ENCODE assay signal across 16 mouse cellular contexts in the genomic region with DNA sequence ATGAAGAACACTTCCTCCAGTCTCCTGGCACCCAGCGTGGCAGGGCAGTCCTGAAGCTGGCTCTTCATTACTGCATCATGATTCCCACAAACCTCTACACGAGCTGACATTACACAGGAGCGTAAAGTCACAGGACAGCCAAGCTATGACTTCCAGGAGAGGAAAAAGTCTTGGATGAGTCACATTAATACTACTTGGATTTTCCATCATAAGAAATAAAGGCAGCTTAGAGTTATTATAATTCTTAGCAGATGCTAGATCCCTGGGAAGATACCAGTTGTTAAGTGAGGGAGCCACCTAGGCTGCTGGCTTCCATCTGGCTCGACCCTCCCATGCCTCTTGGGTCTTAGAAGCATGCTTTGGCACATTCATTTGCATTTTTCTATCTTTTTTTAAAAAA. TPM values are rescaled to one million over a fixed set of nuclear protein-coding genes. Genes with fewer than 3 reads are reported as not detected.
A peak's percentile ranks its signal among the peaks of the same experiment; 100 is the strongest.
DNase-seq lines count a peak whose midpoint lies in the region; ATAC-seq and TF ChIP-seq lines count a peak whose summit lies in the region.
"Had no signal": no experiment of that assay in that cellular context is flagged by ENCODE, and none has a peak within 500 bp of the region (broad histone marks: within the 10 kb centered on the region; RNA-seq: fewer than 3 reads in every experiment).

No protein-coding gene starts in this region.

- H3K36me3 ChIP-seq in embryonic facial prominence, embryonic 14.5 days (ENCODE audit: control insufficient read depth, insufficient read depth, low read length) = no peaks in the 10 kb centered on the region
- H3K36me3 ChIP-seq in embryonic facial prominence, embryonic 10.5 days (replicated peaks) = no peaks in the 10 kb centered on the region
- no peaks in the 10 kb centered on the region for H3K36me3 ChIP-seq in limb, embryonic 14.5 days (ENCODE audit: control insufficient read depth, insufficient read depth, low read length)
- no peaks in the 10 kb centered on the region for H3K36me3 ChIP-seq in limb, embryonic 10.5 days
- peaks cover 29% of the 10 kb centered on the region for H3K36me3 ChIP-seq in liver, embryonic 14.5 days (replicated peaks; ENCODE audit: control insufficient read depth, insufficient read depth, low read depth)
- H3K36me3 ChIP-seq in forebrain, embryonic 16.5 days (ENCODE audit: control insufficient read depth, insufficient read depth) = no peaks in the 10 kb centered on the region

- no peak overlapping the region for H3K9ac ChIP-seq in embryonic facial prominence, embryonic 14.5 days (ENCODE audit: low read depth, low read length)
- no peak overlapping the region for H3K9ac ChIP-seq in limb, embryonic 14.5 days (ENCODE audit: low read depth, low read length, severe bottlenecking)
- H3K9ac ChIP-seq in liver, embryonic 14.5 days (replicated peaks) = peak overlapping the region; percentile 63
- H3K9ac ChIP-seq in forebrain, embryonic 16.5 days (replicated peaks; ENCODE audit: low read depth, low read length) = no peak overlapping the region

- no peaks in the 10 kb centered on the region for H3K9me3 ChIP-seq in embryonic facial prominence, embryonic 14.5 days (ENCODE audit: control insufficient read depth, low read length)
- no peaks in the 10 kb centered on the region for H3K9me3 ChIP-seq in embryonic facial prominence, embryonic 10.5 days
- no peaks in the 10 kb centered on the region for H3K9me3 ChIP-seq in limb, embryonic 14.5 days (ENCODE audit: control insufficient read depth, low read length)
- H3K9me3 ChIP-seq in limb, embryonic 10.5 days (replicated peaks) = no peaks in the 10 kb centered on the region
- H3K9me3 ChIP-seq in liver, embryonic 14.5 days (ENCODE audit: control insufficient read depth, low read length) = no peaks in the 10 kb centered on the region
- no peaks in the 10 kb centered on the region for H3K9me3 ChIP-seq in forebrain, embryonic 16.5 days (ENCODE audit: control insufficient read depth, low read length)
- H3K9me3 ChIP-seq: megakaryocyte, embryonic 14.5 days had no signal

- H3K4me3 ChIP-seq in embryonic facial prominence, embryonic 14.5 days (ENCODE audit: low read depth, low read length) = no peak overlapping the region
- H3K4me3 ChIP-seq in embryonic facial prominence, embryonic 10.5 days = no peak overlapping the region
- no peak overlapping the region for H3K4me3 ChIP-seq in limb, embryonic 14.5 days (replicated peaks; ENCODE audit: low read length)
- no peak overlapping the region for H3K4me3 ChIP-seq in limb, embryonic 10.5 days
- H3K4me3 ChIP-seq in liver, embryonic 14.5 days (ENCODE audit: insufficient read depth in 1 of 2, low read depth in 2 of 2, low read length in 2 of 2) = peak overlapping the region; percentile 28 to 81; a peak in 3 of 4 replicates
- H3K4me3 ChIP-seq in forebrain, embryonic 16.5 days (replicated peaks; ENCODE audit: low read length) = no peak overlapping the region
- H3K4me3 ChIP-seq: megakaryocyte, embryonic 14.5 days had no signal

- no peaks in the 10 kb centered on the region for H3K4me1 ChIP-seq in embryonic facial prominence, embryonic 14.5 days (ENCODE audit: control insufficient read depth, insufficient read depth, low read length)
- H3K4me1 ChIP-seq in embryonic facial prominence, embryonic 10.5 days = peaks cover 18% of the 10 kb centered on the region
- peaks cover 9% of the 10 kb centered on the region for H3K4me1 ChIP-seq in limb, embryonic 14.5 days (ENCODE audit: control insufficient read depth, insufficient read depth, low read length)
- H3K4me1 ChIP-seq in limb, embryonic 10.5 days = peaks cover 15% of the 10 kb centered on the region
- peaks cover 58 to 64% of the 10 kb centered on the region in 2 experiments for H3K4me1 ChIP-seq in liver, embryonic 14.5 days (replicated peaks; ENCODE audit: control insufficient read depth in 2 of 2, insufficient read depth in 2 of 2, low read length in 1 of 2)
- peaks cover 11% of the 10 kb centered on the region for H3K4me1 ChIP-seq in forebrain, embryonic 16.5 days (replicated peaks; ENCODE audit: control insufficient read depth, insufficient read depth, low read length)

- H3K27me3 ChIP-seq in embryonic facial prominence, embryonic 14.5 days (replicated peaks; ENCODE audit: control insufficient read depth, insufficient read depth, low read length) = peaks cover 6% of the 10 kb centered on the region; the same call in 1 of the 2 replicates
- H3K27me3 ChIP-seq in embryonic facial prominence, embryonic 10.5 days (replicated peaks; ENCODE audit: low read depth, poor library complexity, severe bottlenecking) = peaks cover 58% of the 10 kb centered on the region
- no peaks in the 10 kb centered on the region; the same call in 1 of the 2 replicates for H3K27me3 ChIP-seq in limb, embryonic 14.5 days (ENCODE audit: control insufficient read depth, insufficient read depth, low read length)
- H3K27me3 ChIP-seq in limb, embryonic 10.5 days (ENCODE audit: low read depth, poor library complexity, severe bottlenecking) = peaks cover 26% of the 10 kb centered on the region
- no peaks in the 10 kb centered on the region; the same call in 1 of the 2 replicates for H3K27me3 ChIP-seq in liver, embryonic 14.5 days (ENCODE audit: control insufficient read depth, insufficient read depth, low read length)
- H3K27me3 ChIP-seq in forebrain, embryonic 16.5 days (replicated peaks; ENCODE audit: control insufficient read depth, insufficient read depth, low read length) = no peaks in the 10 kb centered on the region; the same call in 1 of the 2 replicates

- ATAC-seq in embryonic facial prominence, embryonic 14.5 days (ENCODE audit: low read depth) = no peak
- no peak for ATAC-seq in limb, embryonic 14.5 days (ENCODE audit: low FRiP score, low read depth)
- no peak for ATAC-seq in liver, embryonic 14.5 days (ENCODE audit: insufficient read depth)
- no peak for ATAC-seq in forebrain, embryonic 16.5 days
- ATAC-seq: hindbrain, postnatal 0 days; midbrain, embryonic 16.5 days had no signal

- TF ChIP-seq EP300 in liver, embryonic 14.5 days (IDR thresholded peaks at IDR 0.05; ENCODE audit: low read depth) = no peak

- H3K27ac ChIP-seq in embryonic facial prominence, embryonic 14.5 days (replicated peaks; ENCODE audit: low read depth, low read length) = no peak overlapping the region
- H3K27ac ChIP-seq in embryonic facial prominence, embryonic 10.5 days (replicated peaks) = no peak overlapping the region
- no peak overlapping the region for H3K27ac ChIP-seq in limb, embryonic 14.5 days (replicated peaks; ENCODE audit: low read depth, low read length)
- H3K27ac ChIP-seq in limb, embryonic 10.5 days = no peak overlapping the region
- H3K27ac ChIP-seq in liver, embryonic 14.5 days = peak overlapping the region; percentile 54
- no peak overlapping the region for H3K27ac ChIP-seq in forebrain, embryonic 16.5 days (ENCODE audit: low read length)
- H3K27ac ChIP-seq: hindbrain, postnatal 0 days had no signal

- H3K4me2 ChIP-seq in embryonic facial prominence, embryonic 14.5 days (ENCODE audit: low read depth, low read length) = no peak overlapping the region
- H3K4me2 ChIP-seq in limb, embryonic 14.5 days (replicated peaks; ENCODE audit: low read depth, low read length, severe bottlenecking) = no peak overlapping the region
- H3K4me2 ChIP-seq in liver, embryonic 14.5 days (ENCODE audit: low read depth) = peak overlapping the region; percentile 81
- H3K4me2 ChIP-seq in forebrain, embryonic 16.5 days (ENCODE audit: low read length) = no peak overlapping the region

- WGBS in embryonic facial prominence, embryonic 14.5 days = 52% methylated on average over 4 of the region's 4 CpGs
- 75% methylated on average over 4 of the region's 4 CpGs for WGBS in embryonic facial prominence, embryonic 10.5 days
- 62% methylated on average over 4 of the region's 4 CpGs for WGBS in limb, embryonic 14.5 days
- WGBS in limb, embryonic 10.5 days = 76% methylated on average over 4 of the region's 4 CpGs
- WGBS in liver, embryonic 14.5 days (ENCODE audit: insufficient replicate concordance) = 81% methylated on average over 4 of the region's 4 CpGs
- 72% methylated on average over 4 of the region's 4 CpGs for WGBS in forebrain, embryonic 16.5 days

- no peak for TF ChIP-seq POLR2A in limb, embryonic 14.5 days (IDR thresholded peaks at IDR 0.05; ENCODE audit: borderline replicate concordance, extremely low read depth, insufficient read depth, insufficient read length)

- no peak for TF ChIP-seq CTCF in liver, embryonic 14.5 days (IDR thresholded peaks at IDR 0.05; ENCODE audit: low read depth)

- peak; percentile 27 for DNase-seq in embryonic facial prominence, embryonic 14.5 days (ENCODE audit: low spot score)
- DNase-seq in embryonic facial prominence, embryonic 10.5 days (ENCODE audit: low spot score) = no peak
- DNase-seq in limb, embryonic 14.5 days (ENCODE audit: low spot score) = peak; percentile 4
- DNase-seq in limb, embryonic 10.5 days (ENCODE audit: low spot score) = no peak
- no peak for DNase-seq in liver, embryonic 14.5 days (ENCODE audit: low read depth in 3 of 3, low spot score in 3 of 3)
- DNase-seq in ovary, adult 18-20 months (ENCODE audit: low spot score) = no peak
- no peak for DNase-seq in layer of hippocampus, postnatal 10 days (ENCODE audit: low spot score in 2 of 2)
- DNase-seq: cerebellum, adult 9-11 months; heart, postnatal 36 days; kidney, postnatal 4 days; lung, postnatal 14 days; thymus, postnatal 14 days had no signal

RNA-seq across cellular contexts. Expression of gene Mgst3, which starts 3.3 kb away (rescaled TPM):
- 74.7 and 86.9 TPM in 2 replicates for polyA plus RNA-seq in embryonic facial prominence, embryonic 14.5 days (2014; fragmentation: Nextera tagmentation; extraction: Ambion mirVana)
- 52.1 and 53.1 TPM in 2 replicates for polyA plus RNA-seq in embryonic facial prominence, embryonic 10.5 days (2016; fragmentation: Nextera tagmentation; extraction: Ambion mirVana)
- polyA plus RNA-seq in limb, embryonic 14.5 days (2012; rRNA removed) = 45.7 and 52.0 TPM in 2 replicates
- 58.3 and 59.6 TPM in 2 replicates for polyA plus RNA-seq in limb, embryonic 14.5 days (2014; fragmentation: Nextera tagmentation; extraction: Ambion mirVana)
- polyA plus RNA-seq in limb, embryonic 10.5 days (2016; fragmentation: Nextera tagmentation; extraction: Ambion mirVana) = 45.7 and 47.6 TPM in 2 replicates
- 330 and 468 TPM in 2 replicates for polyA plus RNA-seq in liver, embryonic 14.5 days (2012; rRNA removed)
- polyA plus RNA-seq in liver, embryonic 14.5 days (2014; fragmentation: Nextera tagmentation; extraction: Ambion mirVana) = 596 and 611 TPM in 2 replicates
- polyA plus RNA-seq in forebrain, embryonic 16.5 days (2015; fragmentation: Nextera tagmentation; extraction: Ambion mirVana) = 93.1 and 109 TPM in 2 replicates
- total RNA-seq in layer of hippocampus, postnatal 10 days (2021) = 100 to 1,000 TPM; 127 to 141 TPM

RNA-seq across cellular contexts. Expression of gene Aldh9a1, which starts 40.6 kb away (rescaled TPM):
- polyA plus RNA-seq in embryonic facial prominence, embryonic 14.5 days (2014; fragmentation: Nextera tagmentation; extraction: Ambion mirVana) = 40.7 and 48.6 TPM in 2 replicates
- 53.7 and 56.9 TPM in 2 replicates for polyA plus RNA-seq in embryonic facial prominence, embryonic 10.5 days (2016; fragmentation: Nextera tagmentation; extraction: Ambion mirVana)
- 28.3 and 32.7 TPM in 2 replicates for polyA plus RNA-seq in limb, embryonic 14.5 days (2012; rRNA removed)
- 46.7 and 57.4 TPM in 2 replicates for polyA plus RNA-seq in limb, embryonic 14.5 days (2014; fragmentation: Nextera tagmentation; extraction: Ambion mirVana)
- 41.2 and 43.5 TPM in 2 replicates for polyA plus RNA-seq in limb, embryonic 10.5 days (2016; fragmentation: Nextera tagmentation; extraction: Ambion mirVana)
- polyA plus RNA-seq in liver, embryonic 14.5 days (2012; rRNA removed) = 21.9 and 28.1 TPM in 2 replicates
- polyA plus RNA-seq in liver, embryonic 14.5 days (2014; fragmentation: Nextera tagmentation; extraction: Ambion mirVana) = 52.5 and 59.9 TPM in 2 replicates
- 30.8 and 32.6 TPM in 2 replicates for polyA plus RNA-seq in forebrain, embryonic 16.5 days (2015; fragmentation: Nextera tagmentation; extraction: Ambion mirVana)
- 10 to 100 TPM; 24.5 to 27.8 TPM for total RNA-seq in layer of hippocampus, postnatal 10 days (2021)

Comparison
In these comparisons a context has a peak if more than half of its experiments do, and no peak if none do; other contexts are left out.
1. DNase-seq: peak in embryonic facial prominence, embryonic 14.5 days (single experiment) and limb, embryonic 14.5 days (single experiment); none in embryonic facial prominence, embryonic 10.5 days (single experiment), limb, embryonic 10.5 days (single experiment), liver, embryonic 14.5 days (0 of 3), ovary, adult 18-20 months (single experiment) and layer of hippocampus, postnatal 10 days (0 of 2).
2. H3K4me3 ChIP-seq: peak in liver, embryonic 14.5 days (2 of 2); none in embryonic facial prominence, embryonic 14.5 days (single experiment), embryonic facial prominence, embryonic 10.5 days (single experiment), limb, embryonic 14.5 days (single experiment), limb, embryonic 10.5 days (single experiment) and forebrain, embryonic 16.5 days (single experiment).